Mouse (Mus musculus) thymus, postnatal 36 days (tissue): Measurements from ENCODE around the gene 4930444G20Rik.
"Not testable (repeated sequence)": the region's sequence is repeated elsewhere in the genome, so short reads cannot be mapped to it uniquely, and the experiment has no call there.

ENCODE experiments used
- DNase-seq, 2 experiments: peaks; one replicate each; pipeline ENCODE4 v3.0.0; 2022; ENCODE audit warnings: mixed read lengths in 2 of 2

Gene 4930444G20Rik

GRCm38 (mm10) chr10:22067979-22068378 lies at the start of gene 4930444G20Rik:
4930444G20Rik (minus strand) TSS chr10:22068079.
- DNase-seq: not testable (repeated sequence)

- DNase-seq: no peak
Measured at GRCm38 (mm10) chr10:22074531-22074930, 6.7 kb upstream of the 4930444G20Rik start.

- DNase-seq: peak in 1 of 2 experiments; percentile 9
Measured at GRCm38 (mm10) chr10:22072739-22073138, 4.9 kb upstream of the 4930444G20Rik start.

GRCm38 (mm10) chr10:22070576-22070975 lies 2.7 kb upstream of the 4930444G20Rik start:
- DNase-seq: no peak

- no peak for DNase-seq
Measured at GRCm38 (mm10) chr10:22070168-22070567, 2.3 kb upstream of the 4930444G20Rik start.

GRCm38 (mm10) chr10:22059415-22059814 lies 8.5 kb downstream of the 4930444G20Rik start:
- no peak for DNase-seq

- peak in 1 of 2 experiments; percentile 4 for DNase-seq
Measured at GRCm38 (mm10) chr10:22059026-22059325, 8.9 kb downstream of the 4930444G20Rik start.

- peak; percentile 87 to 89 for DNase-seq
Measured at GRCm38 (mm10) chr10:22058218-22059025, 9.5 kb downstream of the 4930444G20Rik start.

- DNase-seq: no peak
Measured at GRCm38 (mm10) chr10:22055308-22055707, 12.6 kb downstream of the 4930444G20Rik start.

- peak; percentile 43 to 49 for DNase-seq
Measured at GRCm38 (mm10) chr10:22036256-22036655, 31.6 kb downstream of the 4930444G20Rik start.

- DNase-seq: no peak
Measured at GRCm38 (mm10) chr10:22034303-22034702, 33.6 kb downstream of the 4930444G20Rik start.

- no peak for DNase-seq
Measured at GRCm38 (mm10) chr10:22018618-22019017, 49.3 kb downstream of the 4930444G20Rik start.

GRCm38 (mm10) chr10:22017469-22018159 lies 50.3 kb downstream of the 4930444G20Rik start:
- no peak for DNase-seq
